Mouse (Mus musculus) erythroid progenitor cell, adult 5-6 weeks (primary cell): Measurements from ENCODE around the gene Spaca3. TPM values are rescaled to one million over a fixed set of nuclear protein-coding genes. Genes with fewer than 3 reads are reported as not detected.

Experiments used
- ATAC-seq: replicated peaks from 2 replicates; pipeline ENCODE4 v1.8.0; 2016; ENCODE audit warnings: moderate number of reproducible peaks, mild to moderate bottlenecking, moderate TSS enrichment, inconsistent platforms; ENCODE audit not compliant: poor library complexity, low FRiP score, severe bottlenecking
- total RNA-seq, 2 experiments: library from RNA; stranded (forward) in 1 of 2; stranded (reverse) in 1 of 2; fragments of 150-400 nt in 1 of 2; fragments of 186-747, 209-891 nt in 1 of 2; gene quantifications; 2 replicates each; pipeline versions ENCODE4 v1.2.3 to v1.2.4; 2015 to 2017; ENCODE audit warnings: low replicate concordance in 2 of 2

Spaca3 gene
- total RNA-seq, 2 experiments from 2014 or later: not detected

GRCm38 (mm10) chr11:80913408-80914024, 55.4 kb downstream of the Spaca3 start:
- no peak for ATAC-seq

Other genes with a start within 250 kb of the Spaca3 start
- gene Myo1d, start 78.3 kb upstream of the Spaca3 start, total RNA-seq (2015; ENCODE audit: low replicate concordance): 33.2 and 40.7 TPM in 2 replicates
- gene Myo1d, start 78.3 kb upstream of the Spaca3 start, total RNA-seq (2017; ENCODE audit: low replicate concordance): 21.6 and 26.4 TPM in 2 replicates
- gene Tmem98, start 48.2 kb upstream of the Spaca3 start, total RNA-seq (2015; ENCODE audit: low replicate concordance): 3.6 TPM in 1 of 2 replicates, not detected in the other
- not detected in 2 replicates for gene Tmem98, start 48.2 kb upstream of the Spaca3 start, total RNA-seq (2017; ENCODE audit: low replicate concordance)